Mouse (Mus musculus): ENCODE data around the gene Arhgap23.

Gene Arhgap23

DNA sequence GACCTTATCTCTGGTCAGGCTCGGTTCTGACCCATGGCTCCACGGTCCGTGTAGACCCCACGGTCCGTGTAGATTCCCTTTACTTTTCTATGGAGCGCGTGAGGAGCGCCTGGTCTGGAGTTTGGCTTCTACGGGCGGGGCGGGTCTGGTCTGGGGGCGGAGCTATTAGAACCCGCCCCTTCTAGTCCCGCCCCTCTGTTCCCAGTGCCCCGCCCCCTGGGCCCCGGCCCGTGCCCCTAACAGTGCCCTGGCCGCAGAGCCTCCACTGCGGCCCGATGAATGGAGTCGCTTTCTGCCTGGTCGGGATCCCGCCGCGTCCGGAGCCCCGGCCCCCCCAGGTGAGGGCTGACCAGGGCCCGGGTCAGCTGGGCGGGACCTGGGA is at the start of gene Arhgap23:
Arhgap23 (plus strand) TSS at position 204 of the 382 bp plus-strand sequence.
- DNase-seq (ENCODE audit: low spot score), result no peak

DNA sequence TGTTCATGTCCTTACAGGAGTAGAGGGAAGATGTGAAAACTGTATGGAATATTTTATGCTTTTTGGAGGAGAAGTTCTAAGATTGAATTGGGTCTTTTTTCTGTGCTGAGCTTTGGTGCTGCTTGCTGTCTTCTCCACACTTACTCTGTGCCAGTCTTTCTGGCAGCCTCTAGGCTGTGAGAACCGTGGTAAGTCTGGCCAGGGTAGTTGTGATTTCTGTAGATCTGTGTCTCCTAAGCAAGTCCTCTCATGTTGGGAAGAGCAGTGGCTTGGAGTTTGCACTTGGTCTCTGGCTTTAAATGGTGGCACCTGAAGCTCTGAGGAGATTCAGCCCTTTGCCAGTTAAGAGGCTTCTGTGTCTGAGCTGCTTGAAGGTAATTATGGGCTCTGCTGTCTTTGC is 49.8 kb upstream of the Arhgap23 start:
- DNase-seq (ENCODE audit: low spot score), result no peak

DNA sequence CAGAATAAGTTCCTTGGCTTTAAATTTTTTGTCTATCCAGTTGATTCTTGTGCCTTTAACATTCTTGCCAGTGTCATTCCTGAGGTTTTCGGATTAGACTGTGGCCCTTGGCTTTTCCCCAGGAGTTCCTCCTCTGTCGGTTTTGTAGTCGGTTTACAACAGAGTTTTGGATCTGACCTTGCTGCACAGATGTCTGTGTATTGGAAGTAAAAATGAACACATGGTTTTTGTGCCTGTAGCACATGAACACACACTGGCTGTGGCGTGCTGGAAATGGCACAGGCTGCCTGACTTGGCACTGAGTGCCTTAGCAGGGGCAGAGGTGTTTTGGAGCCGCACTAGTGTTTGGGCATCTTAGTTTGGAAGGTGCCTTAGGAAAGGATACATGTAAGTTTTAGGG is 46.8 kb upstream of the Arhgap23 start:
- no peak for DNase-seq (ENCODE audit: low spot score)

DNA sequence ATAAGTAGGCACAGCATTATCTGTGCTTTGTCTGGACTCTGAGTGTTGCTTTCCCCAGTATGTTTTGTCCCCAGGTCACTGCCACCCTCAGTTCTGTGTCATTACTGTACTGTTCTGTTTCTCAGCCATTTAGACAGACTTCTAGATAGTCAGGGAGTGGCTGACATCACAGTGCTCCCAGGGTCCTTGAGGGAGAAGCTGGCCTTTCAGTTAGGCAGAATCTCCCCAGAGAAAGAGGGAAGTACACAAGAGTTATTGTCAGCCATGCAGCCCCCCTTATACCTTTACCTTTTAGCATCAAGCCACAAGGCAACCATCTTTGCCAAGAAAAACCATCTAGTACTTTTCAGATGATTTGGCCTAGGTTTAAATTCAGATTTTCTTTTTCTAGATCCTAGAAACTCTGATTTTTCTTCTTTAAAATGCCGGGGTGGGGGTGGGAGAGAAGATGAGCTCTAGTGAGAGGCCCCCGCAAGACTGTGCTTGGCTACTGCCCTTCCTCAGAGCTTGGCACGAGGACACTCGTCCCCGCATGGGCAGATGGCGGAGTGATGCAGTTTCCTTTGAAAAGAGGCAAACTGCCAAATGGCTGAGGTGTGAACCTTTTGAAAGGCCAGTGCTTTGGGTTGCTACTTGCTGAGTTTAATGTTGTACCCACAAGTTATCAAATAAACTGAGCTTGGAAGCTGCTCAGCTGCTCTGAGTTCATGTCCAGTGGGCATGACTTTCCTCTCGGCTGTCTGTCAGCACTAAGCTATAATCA is 44.8 kb upstream of the Arhgap23 start:
- no peak for DNase-seq (ENCODE audit: low spot score)

DNA sequence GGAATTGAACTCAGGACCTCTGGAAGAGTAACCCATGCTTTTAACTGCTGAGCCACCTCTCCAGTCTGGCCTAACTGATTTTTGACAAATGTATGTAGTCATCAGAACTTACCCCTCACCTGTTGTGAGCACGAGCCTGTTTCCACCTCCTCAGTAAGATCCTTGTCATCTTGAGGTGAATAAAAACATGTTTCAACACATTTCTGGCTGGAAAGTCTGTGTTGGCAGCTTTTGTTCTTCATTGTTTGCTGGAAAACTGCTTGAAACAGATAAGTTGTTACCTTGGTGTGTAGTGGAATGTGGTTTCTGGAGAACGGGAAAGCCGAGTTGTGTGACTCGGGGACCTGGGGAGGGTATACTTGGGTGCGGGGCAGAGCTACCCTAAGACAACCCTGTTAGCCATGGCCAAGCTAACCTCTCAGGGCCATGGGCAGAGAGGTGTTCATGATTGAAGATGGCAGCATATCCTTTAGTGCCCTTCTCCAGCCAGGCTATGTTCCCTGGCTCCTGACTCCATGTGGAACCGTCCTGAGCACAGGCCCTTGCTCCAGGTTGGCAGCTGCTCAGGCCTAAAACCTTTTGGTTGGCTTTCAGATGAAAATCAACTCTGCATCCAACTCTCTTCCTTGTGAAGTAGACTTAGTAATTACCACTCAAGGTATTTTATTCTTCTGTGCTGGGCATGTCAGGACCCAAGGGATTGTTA is 43.0 kb upstream of the Arhgap23 start:
- no peak for DNase-seq (ENCODE audit: low spot score)

DNA sequence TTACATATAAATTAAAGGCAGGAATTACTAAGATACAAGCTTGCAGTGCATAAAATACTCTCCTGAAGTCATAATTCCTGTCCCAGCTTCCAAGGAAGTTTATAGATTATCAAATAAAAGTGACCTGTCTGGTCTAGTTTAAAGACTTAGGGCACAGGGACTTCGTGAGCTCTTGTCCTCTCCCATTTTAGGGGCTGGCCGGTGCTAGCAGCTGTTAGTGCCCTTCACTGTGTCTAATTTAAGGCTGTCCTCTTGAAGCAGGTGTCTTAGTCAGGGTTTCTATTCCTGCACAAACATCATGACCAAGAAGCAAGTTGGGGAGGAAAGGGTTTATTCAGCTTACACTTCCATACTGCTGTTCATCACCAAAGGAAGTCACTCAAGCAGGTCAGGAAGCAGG is 41.9 kb upstream of the Arhgap23 start:
- no peak for DNase-seq (ENCODE audit: low spot score)

DNA sequence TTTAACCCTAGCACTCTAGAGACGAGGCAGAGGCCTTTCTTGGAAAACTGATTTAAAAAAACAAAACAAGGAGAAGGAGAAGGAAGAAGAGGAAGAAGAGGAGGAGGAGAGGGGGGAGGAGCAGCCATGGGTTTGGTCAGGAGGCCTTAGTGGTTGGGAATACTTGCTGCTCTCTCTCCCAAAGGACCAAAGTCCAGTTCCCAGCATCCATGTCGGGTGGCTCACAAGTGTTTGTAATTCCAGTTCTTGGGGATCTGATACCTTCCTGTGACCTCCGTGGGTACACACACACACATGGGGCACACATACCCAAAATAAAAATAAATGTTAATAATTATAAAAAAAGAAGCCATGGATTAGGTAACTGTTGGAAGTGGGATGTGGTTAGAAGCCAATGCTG is 35.3 kb upstream of the Arhgap23 start:
- DNase-seq (ENCODE audit: low spot score), result no peak

DNA sequence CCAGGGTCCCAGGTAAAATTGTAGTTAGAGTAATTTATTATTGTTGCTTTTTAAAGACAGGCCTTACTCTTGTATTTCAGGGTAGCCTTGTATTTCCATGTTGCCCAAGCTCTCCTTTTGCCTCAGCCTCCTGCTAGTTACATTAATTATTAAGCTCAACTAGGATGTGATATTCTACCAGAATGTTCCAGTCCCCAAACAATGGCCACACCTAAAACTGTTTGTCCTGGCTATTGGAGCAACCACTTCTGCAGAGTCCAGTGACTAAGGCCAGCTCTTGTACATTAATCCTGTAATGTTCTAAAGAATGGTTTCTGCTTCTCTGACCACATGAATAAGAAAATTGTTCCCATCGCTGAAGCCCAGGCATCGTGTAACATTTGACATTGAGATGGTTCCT is 32.3 kb upstream of the Arhgap23 start:
- no peak for DNase-seq (ENCODE audit: low spot score)

DNA sequence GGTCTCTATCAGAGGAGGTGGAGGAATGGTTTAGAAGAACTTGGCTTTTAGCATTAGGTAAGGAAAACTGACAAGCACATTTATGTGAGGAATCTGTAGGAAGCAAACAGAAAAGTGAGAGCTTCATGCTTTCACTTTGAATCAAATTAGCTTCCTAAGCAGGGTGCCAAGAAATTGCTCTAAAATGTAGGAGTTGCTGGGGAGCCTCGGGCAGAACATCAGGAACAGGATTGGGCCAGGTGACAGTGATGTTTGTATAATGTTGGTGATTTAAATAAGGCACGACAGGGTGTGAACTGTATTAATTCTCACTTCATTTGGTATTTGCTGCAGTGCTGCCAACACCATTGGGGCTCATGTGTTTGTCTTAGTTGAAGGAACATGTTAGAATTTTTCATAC is 31.6 kb upstream of the Arhgap23 start:
- no peak for DNase-seq (ENCODE audit: low spot score)

DNA sequence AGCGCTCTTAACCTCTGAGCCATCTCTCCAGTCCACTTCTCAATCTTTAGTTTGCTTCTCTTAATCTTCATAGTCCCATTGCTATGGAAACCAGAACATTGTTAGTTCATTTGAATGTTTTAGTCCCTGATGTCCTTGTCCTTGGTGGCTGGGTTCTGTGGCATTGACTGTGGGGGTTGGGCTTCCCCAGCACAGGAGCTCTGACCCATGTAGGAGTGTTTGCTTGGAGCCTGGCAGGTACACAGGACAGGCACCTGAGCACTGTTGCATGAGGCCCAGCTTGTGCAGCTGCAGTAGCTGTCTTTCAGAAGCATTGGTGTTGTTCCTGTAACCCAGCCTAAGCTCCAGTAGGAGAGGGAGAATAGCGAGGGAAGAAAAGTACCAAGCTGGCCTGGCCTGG is 27.5 kb upstream of the Arhgap23 start:
- DNase-seq (ENCODE audit: low spot score), result no peak

DNA sequence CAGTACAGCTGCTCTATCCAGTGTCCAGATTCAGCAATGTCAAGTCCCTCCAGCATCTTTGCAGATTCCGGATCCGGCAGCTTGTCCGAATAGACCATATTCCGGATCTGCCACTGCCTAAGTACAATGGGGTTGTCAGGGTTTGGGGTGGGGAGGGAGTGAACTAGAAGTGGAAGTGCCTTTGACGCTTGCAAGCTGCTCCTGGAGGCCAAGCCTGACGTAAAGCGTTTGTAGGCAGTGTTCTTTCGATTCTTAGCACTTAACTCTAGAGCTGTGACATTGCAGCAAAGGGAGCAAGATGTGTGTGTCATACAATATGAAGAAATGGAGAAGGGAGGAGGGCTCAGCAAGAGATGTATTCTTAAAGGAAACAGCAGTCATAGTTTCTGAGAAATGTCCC is 26.2 kb upstream of the Arhgap23 start:
- no peak for DNase-seq (ENCODE audit: low spot score)

DNA sequence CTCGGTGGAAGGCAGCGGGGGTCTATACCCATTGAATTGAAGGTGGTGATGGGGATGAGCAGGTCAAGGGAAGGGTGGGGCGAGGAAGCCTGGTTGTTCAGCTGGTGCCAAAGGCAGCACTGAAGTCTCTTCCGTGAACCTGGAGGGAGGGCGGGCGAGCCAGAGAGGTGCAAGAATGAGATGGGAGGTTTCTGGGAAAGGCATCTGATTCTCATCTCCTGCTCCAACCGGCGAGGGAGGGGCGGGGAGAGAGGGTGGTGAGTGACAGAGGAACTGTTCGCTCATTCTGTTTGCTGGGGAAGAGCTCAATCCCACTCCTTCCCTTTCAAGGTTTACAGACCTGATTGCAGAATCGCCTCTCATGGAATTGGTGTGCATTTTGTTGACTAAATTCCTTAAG is 21.7 kb upstream of the Arhgap23 start:
- no peak for DNase-seq (ENCODE audit: low spot score)

DNA sequence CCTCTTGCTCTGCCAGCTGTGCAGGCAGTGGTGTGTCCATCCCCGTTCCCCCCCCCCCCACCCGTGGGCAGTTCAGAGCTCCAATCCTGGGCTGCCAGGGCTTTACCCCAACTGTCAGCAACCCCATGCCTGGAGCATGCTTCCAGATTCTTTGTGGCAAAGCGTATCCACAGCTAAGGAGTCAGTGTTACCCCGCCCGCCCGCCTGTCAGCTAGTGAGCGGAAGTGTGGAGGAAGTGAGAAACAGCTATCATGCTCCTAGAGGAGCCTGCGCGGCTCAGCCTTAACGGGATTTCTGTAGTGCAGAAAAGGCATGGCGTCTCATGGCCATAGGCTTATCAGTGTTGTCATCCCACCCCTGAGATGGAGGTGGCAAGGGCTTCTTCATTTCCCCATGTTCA is 21.2 kb upstream of the Arhgap23 start:
- no peak for DNase-seq (ENCODE audit: low spot score)

DNA sequence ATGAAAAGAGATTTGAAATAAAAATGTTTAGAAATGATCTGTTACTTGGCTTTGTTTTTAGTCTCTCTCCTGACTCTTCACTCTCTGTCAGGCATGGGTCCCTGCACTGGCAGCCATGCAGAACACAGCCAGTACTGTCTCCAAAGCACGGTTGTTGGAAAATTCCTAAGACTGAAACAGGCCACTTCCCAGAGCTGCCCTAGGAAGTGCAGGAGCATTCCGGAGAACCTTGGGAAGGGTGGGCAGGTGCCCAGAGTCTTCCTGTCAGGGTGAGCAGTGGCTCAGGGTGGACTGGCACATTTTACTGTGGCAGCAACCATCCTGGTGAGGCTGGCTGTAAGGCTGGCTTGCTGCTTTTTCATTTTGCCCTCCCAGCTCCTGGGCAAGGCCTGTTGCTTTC is 16.8 kb upstream of the Arhgap23 start:
- no peak for DNase-seq (ENCODE audit: low spot score)

DNA sequence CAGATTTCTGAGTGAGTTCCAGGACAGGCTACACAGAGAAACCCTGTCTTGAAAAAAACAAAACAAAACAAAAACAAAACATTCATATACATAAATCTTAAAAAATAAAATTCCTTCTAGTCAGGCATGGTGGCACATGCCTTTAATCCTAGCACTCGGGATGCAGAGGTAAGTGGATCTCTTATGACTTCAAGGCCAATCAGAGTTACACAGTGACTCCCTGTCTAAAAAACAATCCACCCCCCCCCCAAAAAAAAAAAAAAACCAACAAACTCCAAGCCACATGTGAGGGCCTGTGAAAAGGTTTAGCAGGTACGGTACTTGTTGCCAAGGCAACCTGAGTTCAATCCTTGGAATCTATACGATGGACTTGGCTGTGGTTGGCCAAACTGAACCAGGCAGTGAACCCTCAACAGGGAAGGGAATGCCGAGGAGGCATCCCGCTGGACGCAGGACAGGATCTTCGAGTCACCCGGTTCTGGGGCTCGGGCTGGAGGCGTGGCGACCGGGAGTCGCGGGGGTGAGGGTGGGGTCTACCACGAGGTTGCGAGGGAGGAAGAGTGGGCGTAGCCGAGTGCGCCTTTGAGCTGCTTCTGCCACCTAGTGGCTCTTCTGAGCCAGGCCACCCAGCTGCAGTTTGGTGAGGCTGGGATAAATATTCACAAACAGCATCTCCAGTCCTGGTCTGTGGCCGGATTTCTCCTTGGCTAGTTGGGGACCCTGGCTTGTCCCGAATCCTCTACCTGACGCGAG is 15.2 kb upstream of the Arhgap23 start:
- peak; percentile 55 for DNase-seq (ENCODE audit: low spot score)

DNA sequence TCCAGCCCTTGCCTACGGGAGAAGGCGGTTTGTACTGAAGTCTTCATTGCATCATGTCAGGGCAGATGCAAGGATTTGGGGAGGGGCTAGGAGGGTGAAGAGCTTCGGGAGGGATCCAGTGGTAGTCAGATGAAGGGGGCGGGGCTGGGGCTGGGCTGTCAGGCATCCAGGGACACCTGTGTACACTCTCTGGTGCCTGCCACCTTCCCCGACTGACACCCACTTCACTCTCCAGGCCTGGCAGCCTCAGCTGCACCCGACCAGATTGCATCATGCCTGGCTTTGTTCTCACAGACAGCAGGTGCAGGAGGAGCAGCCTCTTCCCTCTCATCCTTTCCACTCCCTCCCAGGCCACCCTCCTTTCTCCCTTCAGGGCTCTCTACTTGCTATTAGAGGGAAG is 14.3 kb upstream of the Arhgap23 start:
- DNase-seq (ENCODE audit: low spot score), result no peak

DNA sequence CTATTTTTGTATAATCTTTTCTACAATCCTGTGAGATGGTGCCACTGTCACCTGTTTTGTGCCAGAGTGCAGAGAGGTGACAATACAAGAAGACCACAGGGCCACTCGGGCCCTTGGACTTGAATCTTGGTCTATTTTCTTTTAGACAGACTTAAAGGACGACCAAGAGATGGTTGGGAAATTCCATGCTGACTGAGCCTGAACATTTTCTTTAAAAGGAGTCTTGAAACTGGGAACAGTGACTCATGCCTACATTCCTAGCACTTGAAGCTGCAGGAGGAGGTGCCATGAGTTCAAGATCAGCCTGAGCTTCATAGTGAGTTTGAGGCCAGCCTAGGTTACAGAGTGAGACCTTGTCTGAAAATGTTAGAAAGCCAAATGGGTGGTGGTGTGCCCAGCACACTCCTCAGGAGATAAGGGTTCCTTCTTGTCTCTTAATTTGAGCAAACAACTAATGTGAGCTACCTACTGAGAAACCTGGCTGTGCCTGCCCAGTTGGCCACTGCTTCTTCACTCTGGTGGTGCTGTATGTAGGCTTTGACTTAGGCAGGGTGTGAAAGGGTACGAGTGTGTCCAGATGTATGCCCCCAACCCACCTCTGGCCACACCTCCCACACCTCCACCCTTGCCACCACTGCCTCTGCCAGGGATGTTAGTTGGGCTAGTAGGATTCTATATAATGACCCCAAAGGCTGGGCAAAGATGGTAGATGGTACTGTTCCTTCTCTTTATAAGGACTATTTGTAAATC is 13.5 kb upstream of the Arhgap23 start:
- DNase-seq (ENCODE audit: low spot score), result no peak

DNA sequence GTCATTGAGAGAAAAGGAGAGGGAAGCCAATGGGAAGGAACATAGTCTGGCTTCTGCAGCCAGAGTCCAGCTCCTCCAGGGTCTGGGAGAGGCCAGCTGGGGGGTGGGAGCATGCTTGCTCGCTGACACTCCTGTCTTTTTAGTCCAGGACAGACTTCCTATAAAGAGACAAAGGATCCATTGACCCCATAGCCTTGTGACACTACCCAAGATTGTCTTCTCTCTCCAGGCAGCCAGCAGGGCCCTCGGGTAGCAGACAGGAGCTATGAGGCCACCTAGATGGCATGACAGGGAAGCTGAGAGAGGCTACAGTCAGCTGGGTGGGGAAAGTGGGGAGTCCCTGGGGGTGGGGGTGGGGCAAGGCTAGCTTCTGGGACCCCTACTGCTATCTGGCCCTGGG is 12.6 kb upstream of the Arhgap23 start:
- DNase-seq (ENCODE audit: low spot score), result no peak

DNA sequence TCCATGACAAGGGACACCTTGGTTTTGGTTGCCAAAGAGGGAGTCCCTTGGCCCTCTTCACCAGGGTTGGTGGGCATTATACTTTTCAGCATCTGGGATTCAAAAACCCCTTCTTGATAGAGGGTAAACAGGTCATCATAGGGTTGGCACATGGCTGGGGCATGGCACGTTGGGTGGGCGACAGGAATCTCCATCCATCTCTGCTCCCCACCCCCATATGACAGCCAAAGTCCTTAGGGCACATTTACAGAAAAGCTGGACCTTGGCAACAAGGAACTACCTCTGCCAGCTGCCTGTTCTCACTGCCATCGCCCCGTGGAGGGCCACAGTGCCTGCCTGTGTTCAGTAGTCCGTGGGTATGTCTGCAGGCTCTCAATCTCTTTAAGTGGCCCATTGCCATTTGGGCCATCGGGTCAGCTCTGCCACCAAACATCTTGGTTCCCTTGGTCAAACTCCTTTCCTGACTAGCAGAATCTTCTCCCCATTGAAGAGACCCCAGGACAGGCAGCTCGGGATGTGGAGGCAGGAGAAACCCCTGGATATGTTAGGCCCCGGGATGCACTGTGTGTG is 11.6 kb upstream of the Arhgap23 start:
- DNase-seq (ENCODE audit: low spot score), result no peak

DNA sequence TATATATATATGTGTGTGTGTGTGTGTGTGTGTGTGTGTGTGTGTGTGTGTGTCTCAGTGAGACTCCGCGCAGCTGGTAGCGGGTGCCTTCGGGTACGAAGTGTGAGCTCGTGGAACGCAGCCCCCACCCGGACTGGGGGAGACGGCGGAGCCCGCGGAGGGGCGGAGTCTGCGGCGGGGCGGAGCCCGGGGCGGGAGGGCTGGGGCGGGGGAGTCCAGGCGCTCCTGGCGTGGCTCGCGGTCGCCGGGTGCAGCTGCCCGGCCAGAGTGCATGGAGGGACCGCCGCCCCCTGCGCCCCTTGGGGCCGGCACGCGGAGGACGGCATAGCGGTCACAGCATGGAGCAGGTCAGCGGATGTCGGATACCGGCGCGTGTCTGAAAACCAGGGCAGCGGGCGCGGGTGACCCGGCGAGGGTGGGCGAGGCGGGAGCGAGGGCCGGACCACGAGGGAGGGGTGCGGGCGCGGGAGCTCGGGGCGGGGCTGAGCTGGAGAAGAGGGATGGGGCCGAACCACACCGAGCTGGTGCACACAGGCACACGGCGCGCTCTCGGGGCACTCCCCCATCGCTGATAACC is 11.1 kb upstream of the Arhgap23 start:
- DNase-seq (ENCODE audit: low spot score), result no peak

DNA sequence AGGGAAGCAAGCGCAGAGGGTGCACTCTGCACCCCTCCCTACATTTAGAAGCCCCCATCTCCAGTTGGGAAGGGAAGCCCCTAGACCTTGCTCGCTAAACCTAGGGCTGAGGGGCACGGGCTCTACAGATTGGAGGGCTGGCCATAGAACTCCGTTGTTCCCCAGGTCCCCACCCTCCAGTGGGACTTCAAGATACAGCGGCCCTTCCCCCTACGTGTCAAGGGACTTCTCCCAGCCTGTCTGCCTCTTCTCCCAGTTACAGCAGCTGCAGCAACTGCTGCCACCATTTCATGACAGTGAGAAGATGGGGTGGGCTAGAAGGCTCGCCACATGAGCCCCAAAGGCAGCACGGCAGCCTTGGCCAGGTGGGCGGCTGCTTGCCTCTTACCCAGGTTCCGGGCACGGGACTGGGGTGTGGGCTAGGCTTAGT is 10.6 kb upstream of the Arhgap23 start:
- no peak for DNase-seq (ENCODE audit: low spot score)
